Mouse (Mus musculus) mouse embryonic stem cell (cell line): ENCODE measurements around the gene Bcor.

ENCODE experiments used
- in situ Hi-C, 2 experiments: fragments of 300-500 bp; cut with MboI; formaldehyde crosslinking; loops; 1 replicate in 1 of 2; 3 replicates in 1 of 2; pipeline ENCODE4 v1.14.3; 2019 to 2020; ENCODE audit warnings: low sequenced_read_pairs in 2 of 2, low pct_unique_long_range_greater_than_20kb in 1 of 2, mixed read lengths in 1 of 2; ENCODE audit not compliant: unreplicated experiment in 1 of 2

Gene Bcor

GRCm38 (mm10) chrX:12159981-12160656, at the start of gene Bcor:
Bcor (minus strand) TSS chrX:12160355.
- in situ Hi-C loops, result loop anchor here in 1 of 2 experiments (10.0 to 25.0 kb wide), 2 partner anchors 155 to 177 kb away; no protein-coding TSS in a partner anchor

GRCm38 (mm10) chrX:12202951-12203350, 42.8 kb upstream of the Bcor start:
- in situ Hi-C loops, result no loop called here

GRCm38 (mm10) chrX:12201111-12201510, 41.0 kb upstream of the Bcor start:
- in situ Hi-C loops, result no loop called here

- in situ Hi-C loops, result no loop called here
Measured at GRCm38 (mm10) chrX:12195234-12195919, 35.2 kb upstream of the Bcor start.

- in situ Hi-C loops, result no loop called here
Measured at GRCm38 (mm10) chrX:12192343-12192742, 32.2 kb upstream of the Bcor start.

- in situ Hi-C loops, result no loop called here
Measured at GRCm38 (mm10) chrX:12189511-12189910, 29.4 kb upstream of the Bcor start.

GRCm38 (mm10) chrX:12175198-12175960, 15.2 kb upstream of the Bcor start:
- in situ Hi-C loops, result no loop called here

GRCm38 (mm10) chrX:12170128-12170527, 10.0 kb upstream of the Bcor start:
- in situ Hi-C loops, result loop anchor here in 1 of 2 experiments (25.0 kb wide), 1 partner anchor 167 kb away; no protein-coding TSS in a partner anchor

- in situ Hi-C loops, result loop anchor here in 1 of 2 experiments (25.0 kb wide), 1 partner anchor 172 kb away; no protein-coding TSS in a partner anchor
Measured at GRCm38 (mm10) chrX:12164591-12165529, 4.7 kb upstream of the Bcor start.

GRCm38 (mm10) chrX:12159534-12159881, 647 bp downstream of the Bcor start:
- in situ Hi-C loops, result loop anchor here in 1 of 2 experiments (10.0 to 25.0 kb wide), 2 partner anchors 155 to 178 kb away; no protein-coding TSS in a partner anchor

- in situ Hi-C loops, result loop anchor here in 1 of 2 experiments (10.0 to 25.0 kb wide), 2 partner anchors 154 to 178 kb away; no protein-coding TSS in a partner anchor
Measured at GRCm38 (mm10) chrX:12158821-12159533, 1.2 kb downstream of the Bcor start.

GRCm38 (mm10) chrX:12158244-12158820, 1.8 kb downstream of the Bcor start:
- in situ Hi-C loops, result loop anchor here in 1 of 2 experiments (10.0 to 25.0 kb wide), 2 partner anchors 154 to 179 kb away; no protein-coding TSS in a partner anchor

- in situ Hi-C loops, result loop anchor here in 1 of 2 experiments (10.0 to 25.0 kb wide), 2 partner anchors 153 to 180 kb away; no protein-coding TSS in a partner anchor
Measured at GRCm38 (mm10) chrX:12157331-12157930, 2.7 kb downstream of the Bcor start.

- in situ Hi-C loops, result loop anchor here in 1 of 2 experiments (10.0 to 25.0 kb wide), 2 partner anchors 151 to 181 kb away; no protein-coding TSS in a partner anchor
Measured at GRCm38 (mm10) chrX:12155842-12156291, 4.3 kb downstream of the Bcor start.

GRCm38 (mm10) chrX:12155068-12155840, 4.9 kb downstream of the Bcor start:
- in situ Hi-C loops, result loop anchor here in 1 of 2 experiments (10.0 to 25.0 kb wide), 2 partner anchors 150 to 182 kb away; no protein-coding TSS in a partner anchor
